Mouse (Mus musculus) spleen, adult 2 months (tissue): Measurements from ENCODE around the gene Ccnl2. TPM values are rescaled to one million over a fixed set of nuclear protein-coding genes. Genes with fewer than 3 reads are reported as not detected.

Experiments used
- DNase-seq, 2 experiments: peaks; one replicate each; pipeline versions ENCODE4 v3.0.0 to v3.0.0-alpha.2; 2012 to 2021; ENCODE audit warnings: low spot score in 2 of 2, low read depth in 1 of 2
- H3K27ac ChIP-seq: fragments of 200-500 bp; 2 replicates; pipeline ENCODE4 v1.5.1; 2012; ENCODE audit warnings: low read length, inconsistent platforms; ENCODE audit not compliant: insufficient read depth
- H3K27me3 ChIP-seq: fragments of 200-500 bp; 2 replicates; pipeline ENCODE4 v1.6.1; 2012; ENCODE audit warnings: mild to moderate bottlenecking, moderate library complexity, low read length, inconsistent platforms; ENCODE audit not compliant: control insufficient read depth, insufficient read depth
- H3K36me3 ChIP-seq: fragments of 200-500 bp; 2 replicates; pipeline ENCODE4 v1.6.1; 2012; ENCODE audit warnings: mild to moderate bottlenecking, low read length, inconsistent platforms; ENCODE audit not compliant: control insufficient read depth, insufficient read depth
- H3K4me1 ChIP-seq: fragments of 200-500 bp; 2 replicates; pipeline ENCODE4 v1.6.1; 2011; ENCODE audit warnings: inconsistent platforms; ENCODE audit not compliant: control insufficient read depth, insufficient read depth, insufficient read length
- H3K4me3 ChIP-seq: fragments of 200-500 bp; 2 replicates; pipeline ENCODE4 v1.5.1; 2011; ENCODE audit warnings: mild to moderate bottlenecking, inconsistent platforms; ENCODE audit not compliant: insufficient read depth, insufficient read length; ENCODE audit errors: extremely low read depth
- CTCF ChIP-seq: fragments of 200-500 bp; IDR thresholded peaks from 2 replicates; pipeline ENCODE4 v1.5.1; 2011; ENCODE audit warnings: mild to moderate bottlenecking, inconsistent platforms; ENCODE audit not compliant: insufficient read depth, insufficient read length, insufficient replicate concordance; ENCODE audit errors: extremely low read depth
- POLR2A ChIP-seq: fragments of 200-500 bp; IDR thresholded peaks from 2 replicates; pipeline ENCODE4 v1.6.1; 2011; ENCODE audit warnings: low read depth, low read length, inconsistent platforms
- WGBS: fragments of 180-500 bp; shearing (Covaris S2); methylation state at CpG from one replicate; pipeline ENCODE4 v1.1.7; 2018; 5-methylcytosine and 5-hydroxymethylcytosine counted together
- polyA plus RNA-seq: library from polyadenylated mRNA; depleted of rRNA; stranded (reverse); fragments of >200 nt; gene quantifications from 2 replicates; pipeline ENCODE4 v1.2.3, GENCODE M21; 2012

The Ccnl2 gene
- polyA plus RNA-seq, 1 experiment: 56.2 TPM

DNA sequence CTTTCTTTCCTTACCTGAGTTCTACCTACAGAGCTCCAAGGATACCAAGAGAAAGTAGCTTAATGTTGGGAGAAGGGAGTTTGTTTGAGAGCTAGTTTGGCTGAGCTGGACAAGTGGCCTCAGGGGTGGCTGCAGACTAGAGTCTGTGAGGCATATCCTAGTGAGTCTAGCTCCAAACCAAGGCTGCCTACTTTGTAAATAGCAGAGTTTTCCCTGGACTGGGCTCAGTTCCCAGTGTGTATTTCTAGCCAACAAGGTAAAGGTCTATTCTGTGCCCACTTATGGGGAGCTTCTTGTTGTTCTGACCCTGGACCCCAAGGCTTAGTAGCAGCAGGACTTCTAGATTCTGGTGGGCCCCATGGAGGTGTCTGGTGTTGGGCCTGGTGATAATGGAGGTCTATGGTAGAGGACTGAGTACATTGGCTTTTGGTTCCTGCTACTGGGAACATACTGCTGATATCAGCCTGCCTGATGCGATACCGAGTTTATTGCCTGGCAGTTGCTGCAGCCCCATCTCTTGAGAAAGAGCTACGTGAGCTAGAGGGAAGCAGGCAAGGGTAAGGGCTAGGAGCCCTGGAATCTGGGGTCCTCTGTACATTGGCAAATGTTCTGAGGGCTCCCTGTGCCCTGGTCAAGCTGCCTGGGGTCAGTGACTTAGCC is 37.6 kb downstream of the Ccnl2 start:
- H3K27me3 ChIP-seq: no peaks in the 10 kb centered on the region
- peaks cover 3% of the 10 kb centered on the region for H3K36me3 ChIP-seq
- 89% methylated on average over 3 of the region's 3 CpGs for WGBS
- H3K4me1 ChIP-seq: peaks cover 16% of the 10 kb centered on the region; the same call in 1 of the 2 replicates
- TF ChIP-seq CTCF: no peak
- TF ChIP-seq POLR2A: no peak
- H3K27ac ChIP-seq: no peak overlapping the region
- no peak for DNase-seq
- H3K4me3 ChIP-seq: no peak overlapping the region

DNA sequence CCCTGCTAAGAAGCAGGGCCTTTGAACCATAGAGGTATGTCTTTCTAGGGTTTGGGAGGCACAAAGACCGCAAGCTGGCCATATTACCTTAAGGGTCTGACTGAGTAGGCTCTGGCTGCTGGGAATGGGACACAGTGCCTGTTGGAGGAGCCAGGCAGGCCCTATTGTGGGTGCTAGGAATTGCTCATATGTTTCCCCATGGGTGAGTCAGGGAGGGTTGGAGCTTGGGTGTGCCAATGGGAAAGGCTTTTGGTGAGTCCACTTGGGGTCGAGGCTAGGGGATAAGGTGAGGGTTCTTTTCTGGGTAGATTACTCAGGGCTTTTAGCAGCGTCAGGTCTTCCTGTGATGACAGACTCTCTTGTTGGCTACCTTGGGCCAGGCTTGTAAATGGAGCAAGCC is 39.1 kb downstream of the Ccnl2 start:
- Histone ChIP-seq H3K4me3 (no peak overlapping the region), H3K27me3 (no peaks in the 10 kb centered on the region), H3K36me3 (peaks cover 12% of the 10 kb centered on the region), H3K4me1 (peaks cover 16% of the 10 kb centered on the region; the same call in 1 of the 2 replicates), H3K27ac (no peak overlapping the region)
- TF ChIP-seq CTCF: no peak
- TF ChIP-seq POLR2A: no peak
- WGBS: 95% methylated on average over 3 of the region's 3 CpGs
- no peak for DNase-seq

DNA sequence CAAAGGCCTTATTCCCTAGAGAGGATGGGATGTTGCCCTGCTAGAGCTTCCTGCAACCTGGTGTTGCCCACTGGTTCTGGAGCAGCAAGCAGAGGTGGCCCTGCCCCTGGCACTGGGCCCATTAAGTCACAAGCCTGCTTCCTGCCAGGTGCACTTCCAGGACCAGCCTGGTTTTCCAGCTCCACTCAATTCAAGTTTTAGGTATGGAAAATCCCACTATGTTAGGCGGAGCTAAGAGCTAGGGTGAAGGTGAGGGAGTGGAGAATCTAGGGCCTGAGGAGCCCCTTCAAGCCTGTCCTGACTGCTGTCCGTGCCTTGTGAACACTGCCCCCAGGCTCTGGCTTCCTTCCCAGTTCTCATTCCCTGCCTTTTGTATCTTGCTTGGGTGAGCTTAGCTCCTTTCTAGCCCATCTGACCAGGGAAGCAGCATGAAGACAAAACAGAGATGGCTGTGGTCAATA is 39.7 kb downstream of the Ccnl2 start:
- no peak overlapping the region for H3K27ac ChIP-seq
- WGBS: 83% methylated on average over 2 of the region's 2 CpGs

DNA sequence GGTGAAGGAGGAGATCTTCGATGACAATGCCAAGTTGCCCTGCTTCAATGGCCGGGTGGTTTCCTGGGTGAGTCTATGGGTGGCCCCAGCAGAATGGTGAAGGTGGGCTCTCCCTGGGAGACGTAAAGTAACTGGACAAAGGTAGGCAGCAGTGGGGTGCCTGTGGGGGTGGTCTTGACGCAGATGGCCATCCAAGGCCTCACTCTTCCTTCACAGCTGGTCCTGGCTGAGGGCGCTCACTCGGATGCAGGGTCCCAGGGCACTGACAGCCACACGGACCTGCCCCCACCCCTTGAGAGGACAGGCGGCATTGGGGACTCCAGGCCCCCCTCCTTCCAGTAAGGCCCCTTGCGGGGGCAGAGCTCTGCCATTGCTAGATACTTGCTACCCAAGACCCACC is 41.1 kb downstream of the Ccnl2 start:
- Histone ChIP-seq H3K36me3 (peaks cover 15% of the 10 kb centered on the region), H3K4me1 (peaks cover 6% of the 10 kb centered on the region; the same call in 1 of the 2 replicates), H3K27ac (no peak overlapping the region), H3K4me3 (no peak overlapping the region), H3K27me3 (no peaks in the 10 kb centered on the region)
- 93% methylated on average over 9 of the region's 9 CpGs for WGBS
- DNase-seq: no peak
- TF ChIP-seq POLR2A: no peak
- no peak for TF ChIP-seq CTCF

More for the DNA sequence above, 39.7 kb downstream of the Ccnl2 start:
- Histone ChIP-seq H3K4me1 (peaks cover 12% of the 10 kb centered on the region; the same call in 1 of the 2 replicates), H3K4me3 (no peak overlapping the region), H3K36me3 (peaks cover 14% of the 10 kb centered on the region), H3K27me3 (no peaks in the 10 kb centered on the region)
- TF ChIP-seq POLR2A (no peak), CTCF (no peak)
- DNase-seq: no peak

DNA sequence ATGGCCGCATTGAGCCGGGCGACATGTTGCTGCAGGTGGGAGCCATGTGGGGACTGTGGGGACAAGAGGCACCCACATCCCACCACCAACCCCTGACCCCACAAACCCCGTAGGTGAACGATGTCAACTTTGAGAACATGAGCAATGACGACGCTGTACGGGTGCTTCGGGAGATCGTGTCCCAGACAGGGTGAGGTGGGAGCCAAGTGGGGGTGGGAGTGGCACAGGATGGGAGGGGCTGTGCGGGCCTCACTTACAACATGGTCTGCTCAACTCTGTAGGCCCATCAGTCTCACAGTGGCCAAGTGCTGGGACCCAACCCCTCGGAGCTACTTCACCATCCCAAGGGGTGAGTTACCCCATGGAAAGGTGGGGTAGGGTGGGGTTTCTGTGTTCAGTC is 42.7 kb downstream of the Ccnl2 start:
- Histone ChIP-seq H3K27me3 (no peaks in the 10 kb centered on the region), H3K36me3 (peaks cover 18% of the 10 kb centered on the region), H3K4me3 (no peak overlapping the region), H3K4me1 (no peaks in the 10 kb centered on the region; the same call in 1 of the 2 replicates), H3K27ac (no peak overlapping the region)
- TF ChIP-seq CTCF (no peak), POLR2A (no peak)
- DNase-seq: no peak
- WGBS: 97% methylated on average over 12 of the region's 12 CpGs

DNA sequence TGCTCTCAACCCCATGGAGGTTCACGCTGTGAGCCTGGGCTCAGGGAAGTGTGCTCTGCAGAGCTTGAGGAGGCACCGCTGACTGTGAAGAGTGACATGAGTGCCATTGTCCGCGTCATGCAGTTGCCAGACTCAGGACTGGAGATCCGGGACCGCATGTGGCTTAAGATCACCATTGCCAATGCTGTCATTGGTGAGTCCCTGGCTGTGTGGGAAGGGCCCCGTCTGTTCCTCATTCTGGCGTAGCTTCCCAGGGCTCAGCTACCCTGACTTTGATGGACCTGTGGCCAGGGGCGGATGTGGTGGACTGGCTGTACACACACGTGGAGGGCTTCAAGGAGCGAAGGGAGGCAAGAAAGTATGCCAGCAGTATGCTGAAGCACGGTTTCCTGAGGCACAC is 43.8 kb downstream of the Ccnl2 start:
- no peak overlapping the region for H3K4me3 ChIP-seq
- TF ChIP-seq CTCF: no peak
- TF ChIP-seq POLR2A: no peak
- peaks cover 18% of the 10 kb centered on the region for H3K36me3 ChIP-seq
- WGBS: 92% methylated on average over 12 of the region's 12 CpGs
- no peak overlapping the region for H3K27ac ChIP-seq
- H3K4me1 ChIP-seq: no peaks in the 10 kb centered on the region
- DNase-seq: no peak
- no peaks in the 10 kb centered on the region for H3K27me3 ChIP-seq

DNA sequence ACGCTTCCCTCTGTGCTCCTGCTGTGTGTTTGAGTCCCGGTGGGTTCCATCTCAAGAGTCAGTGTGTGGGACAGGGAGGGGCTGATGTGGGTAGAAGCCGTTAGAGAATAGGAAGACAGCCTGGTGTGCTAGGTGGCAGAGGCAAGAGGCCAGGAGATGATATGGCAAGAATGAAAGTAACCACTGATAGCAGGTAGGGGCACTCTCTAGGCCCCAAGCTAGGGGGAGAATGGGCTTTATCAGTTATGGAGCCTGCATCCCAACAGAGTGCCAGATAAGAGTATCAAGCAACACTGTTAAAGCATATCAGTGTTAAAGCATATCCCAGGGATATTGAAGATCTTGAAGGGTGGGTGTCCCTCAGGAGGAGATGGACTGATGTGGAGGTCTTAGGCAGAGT is 44.6 kb downstream of the Ccnl2 start:
- no peak for TF ChIP-seq POLR2A
- TF ChIP-seq CTCF: no peak
- Histone ChIP-seq H3K4me1 (no peaks in the 10 kb centered on the region), H3K36me3 (peaks cover 18% of the 10 kb centered on the region), H3K4me3 (no peak overlapping the region), H3K27ac (no peak overlapping the region), H3K27me3 (no peaks in the 10 kb centered on the region)
- no peak for DNase-seq
- WGBS: 79% methylated on average over 3 of the region's 3 CpGs
